Mouse (Mus musculus) layer of hippocampus, adult 18-20 months (tissue): ENCODE measurements at regions not wholly inside any gene's neighbourhood (a gene's known extent, or its start where the extent isn't known, plus 50 kb on each side); places are given as distances from the start of the nearest gene placed in this dataset.

Experiments
- DNase-seq, 2 experiments: peaks; one replicate each; pipeline ENCODE4 v3.0.0; 2022; ENCODE audit warnings: low spot score in 2 of 2

- DNase-seq = no peak
Observed at GRCm38 (mm10) chr14:47795062-47795461, 146.8 kb downstream of the Ktn1 start.

- no peak for DNase-seq
Observed at GRCm38 (mm10) chr14:47798203-47798602, 150.0 kb downstream of the Ktn1 start.

GRCm38 (mm10) chr14:47799564-47799963 lies 151.3 kb downstream of the Ktn1 start:
- DNase-seq = no peak

- no peak for DNase-seq
Observed at GRCm38 (mm10) chr14:47805202-47805601, 157.0 kb downstream of the Ktn1 start.

GRCm38 (mm10) chr14:47805771-47806535 lies 157.7 kb downstream of the Ktn1 start:
- DNase-seq = no peak

- DNase-seq = no peak
Observed at GRCm38 (mm10) chr14:47808097-47808910, 160.1 kb downstream of the Ktn1 start.

GRCm38 (mm10) chr14:47818224-47818623 lies 170.0 kb downstream of the Ktn1 start:
- DNase-seq = no peak

GRCm38 (mm10) chr14:47818641-47819040 lies 170.4 kb downstream of the Ktn1 start:
- no peak for DNase-seq

- DNase-seq = no peak
Observed at GRCm38 (mm10) chr14:47820571-47821143, 172.4 kb downstream of the Ktn1 start.

- DNase-seq = no peak
Observed at GRCm38 (mm10) chr14:47823182-47823581, 174.9 kb downstream of the Ktn1 start.

GRCm38 (mm10) chr14:47823696-47824095 lies 175.4 kb downstream of the Ktn1 start:
- no peak for DNase-seq

- no peak for DNase-seq
Observed at GRCm38 (mm10) chr14:47825446-47825956, 177.3 kb downstream of the Ktn1 start.

GRCm38 (mm10) chr14:47826545-47826944 lies 178.3 kb downstream of the Ktn1 start:
- no peak for DNase-seq

- DNase-seq = no peak
Observed at GRCm38 (mm10) chr14:47827623-47828022, 179.4 kb downstream of the Ktn1 start.

- no peak for DNase-seq
Observed at GRCm38 (mm10) chr14:47833696-47834095, 185.4 kb downstream of the Ktn1 start.

GRCm38 (mm10) chr14:47835408-47835807 lies 187.2 kb downstream of the Ktn1 start:
- DNase-seq = no peak

GRCm38 (mm10) chr14:47839493-47840215 lies 191.4 kb downstream of the Ktn1 start:
- DNase-seq = no peak

- no peak for DNase-seq
Observed at GRCm38 (mm10) chr14:47844366-47844765, 196.1 kb downstream of the Ktn1 start.

- DNase-seq = no peak
Observed at GRCm38 (mm10) chr14:47848861-47849260, 200.6 kb downstream of the Ktn1 start.

GRCm38 (mm10) chr14:47856280-47856765 lies 208.1 kb downstream of the Ktn1 start:
- no peak for DNase-seq

GRCm38 (mm10) chr14:47857271-47857670 lies 209.0 kb downstream of the Ktn1 start:
- no peak for DNase-seq
